Mouse (Mus musculus): ENCODE measurements around the gene Echdc3.

Gene Echdc3

DNA sequence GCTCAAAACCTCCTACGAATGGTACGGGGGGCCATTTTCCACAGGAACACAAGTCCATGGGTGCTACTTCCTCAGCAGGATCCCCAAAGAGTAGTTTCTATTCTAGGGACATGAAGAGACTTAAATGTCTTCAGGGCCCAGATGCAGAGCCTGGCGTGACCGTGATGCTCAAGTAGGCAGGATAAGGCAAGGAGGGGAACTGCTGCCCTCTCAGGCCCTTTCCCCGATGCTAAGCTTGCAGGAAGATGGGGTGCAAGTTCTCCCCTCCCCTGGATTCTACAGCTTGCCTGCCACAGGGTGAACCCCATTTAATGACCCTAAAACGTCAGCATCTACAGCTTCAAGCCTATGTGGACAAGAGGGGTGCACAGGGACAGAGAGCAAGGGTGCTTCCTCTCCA lies 22.8 kb downstream of the Echdc3 start:
- Histone ChIP-seq H3K9me3 (ENCODE audit: low read length) (no peaks in the 10 kb centered on the region), H3K27me3 (ENCODE audit: insufficient read depth, low read length) (peaks cover 14% of the 10 kb centered on the region; the same call in 1 of the 2 replicates), H3K4me3 (replicated peaks; ENCODE audit: low read length) (no peak overlapping the region), H3K4me1 (replicated peaks; ENCODE audit: low read depth, low read length) (peaks cover 9% of the 10 kb centered on the region; the same call in 1 of the 2 replicates), H3K36me3 (ENCODE audit: insufficient read depth, low read length) (no peaks in the 10 kb centered on the region)
- TF ChIP-seq POU5F1 (IDR thresholded peaks at IDR 0.05; ENCODE audit: borderline replicate concordance, low read length) (no peak), NANOG (IDR thresholded peaks at IDR 0.05; ENCODE audit: borderline replicate concordance, low read length) (no peak), CTCF (conservative IDR thresholded peaks at IDR 0.05; ENCODE audit: low read length) (no peak)

DNA sequence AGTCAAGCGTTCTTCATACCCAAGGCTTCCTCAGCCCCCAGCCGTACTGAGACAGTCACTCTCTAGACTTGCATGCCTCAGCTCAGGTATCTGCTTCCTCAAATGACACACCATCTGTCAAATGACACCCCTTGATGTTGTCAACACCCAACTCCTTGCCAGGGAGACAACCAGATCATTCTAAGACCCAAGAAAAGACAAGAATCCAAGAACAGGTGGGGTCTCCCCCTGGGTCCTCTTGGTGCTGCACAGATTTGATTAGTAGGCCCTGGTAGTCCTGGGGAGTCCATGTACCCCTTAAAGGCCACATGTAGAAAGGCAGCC lies 23.2 kb downstream of the Echdc3 start:
- H3K27me3 ChIP-seq (ENCODE audit: insufficient read depth, low read length) = peaks cover 14% of the 10 kb centered on the region; the same call in 1 of the 2 replicates
- TF ChIP-seq CTCF (conservative IDR thresholded peaks at IDR 0.05; ENCODE audit: low read length) (no peak), POU5F1 (IDR thresholded peaks at IDR 0.05; ENCODE audit: borderline replicate concordance, low read length) (no peak), NANOG (IDR thresholded peaks at IDR 0.05; ENCODE audit: borderline replicate concordance, low read length) (no peak)
- peaks cover 9% of the 10 kb centered on the region; the same call in 1 of the 2 replicates for H3K4me1 ChIP-seq (replicated peaks; ENCODE audit: low read depth, low read length)
- H3K36me3 ChIP-seq (ENCODE audit: insufficient read depth, low read length) = no peaks in the 10 kb centered on the region
- no peak overlapping the region for H3K4me3 ChIP-seq (replicated peaks; ENCODE audit: low read length)
- H3K9me3 ChIP-seq (ENCODE audit: low read length) = no peaks in the 10 kb centered on the region

DNA sequence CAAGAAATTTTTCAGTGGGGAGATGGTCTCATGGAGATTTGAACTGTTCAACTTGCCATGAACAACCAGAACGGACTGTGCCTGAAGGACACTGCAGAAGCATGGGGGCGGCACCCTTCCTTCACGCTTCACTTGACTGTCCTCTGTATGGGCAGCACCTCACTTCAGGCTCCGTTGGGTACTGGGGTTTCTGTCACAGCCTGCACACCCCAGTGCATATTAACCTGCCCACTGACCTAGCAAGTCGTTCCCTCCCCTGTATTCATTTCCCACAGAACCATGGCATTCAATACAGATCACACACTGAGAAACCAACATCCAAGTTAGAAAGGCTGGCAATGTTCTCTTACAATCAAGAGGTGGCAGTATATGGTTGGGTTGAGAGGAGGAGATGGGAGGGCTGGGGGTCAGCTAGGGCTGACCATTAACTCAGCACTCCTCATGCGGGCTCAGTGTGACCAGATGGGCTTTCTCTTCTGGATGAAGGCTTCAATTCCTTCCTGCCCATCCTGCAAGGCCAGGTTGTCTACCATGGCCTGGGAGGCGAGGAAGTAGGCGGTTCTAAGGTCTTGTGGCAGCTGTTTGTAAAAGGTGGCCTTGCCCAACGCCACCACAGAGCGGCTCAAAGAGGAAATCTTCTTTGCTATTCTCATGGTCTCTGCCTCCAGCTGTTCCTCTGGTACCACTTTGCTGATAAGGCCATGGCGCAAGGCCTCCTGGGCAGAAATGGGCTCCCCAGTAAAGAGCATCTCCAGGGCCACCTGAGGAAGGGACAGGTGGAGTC lies 23.8 kb downstream of the Echdc3 start:
- Histone ChIP-seq H3K27me3 (ENCODE audit: insufficient read depth, low read length) (peaks cover 14% of the 10 kb centered on the region; the same call in 1 of the 2 replicates), H3K4me3 (replicated peaks; ENCODE audit: low read length) (no peak overlapping the region)
- TF ChIP-seq NANOG (IDR thresholded peaks at IDR 0.05; ENCODE audit: borderline replicate concordance, low read length) = no peak
- no peak for TF ChIP-seq CTCF (conservative IDR thresholded peaks at IDR 0.05; ENCODE audit: low read length)
- no peak for TF ChIP-seq POU5F1 (IDR thresholded peaks at IDR 0.05; ENCODE audit: borderline replicate concordance, low read length)

DNA sequence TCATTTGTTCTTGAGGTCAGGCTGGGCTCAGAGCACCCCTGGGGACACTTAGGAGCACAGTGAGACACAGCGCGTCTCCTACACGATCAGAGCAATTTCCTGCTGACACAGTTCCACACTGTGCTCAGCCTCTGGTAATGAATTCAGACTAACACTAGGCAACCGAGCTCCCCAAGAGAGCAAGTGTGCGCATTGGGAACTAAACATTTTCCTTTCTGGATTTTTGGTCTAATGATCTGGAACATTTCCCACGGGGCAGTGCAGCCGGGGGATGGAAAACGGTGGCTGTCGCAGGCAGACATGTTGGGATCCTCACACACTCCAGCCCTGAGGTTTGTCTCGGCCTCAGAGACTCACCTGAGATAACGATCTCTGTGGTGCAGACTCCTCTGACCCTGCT lies 25.4 kb downstream of the Echdc3 start:
- H3K9me3 ChIP-seq (ENCODE audit: low read length) = no peaks in the 10 kb centered on the region
- H3K4me3 ChIP-seq (replicated peaks; ENCODE audit: low read length) = no peak overlapping the region
- H3K36me3 ChIP-seq (ENCODE audit: insufficient read depth, low read length) = no peaks in the 10 kb centered on the region
- no peak for TF ChIP-seq POU5F1 (IDR thresholded peaks at IDR 0.05; ENCODE audit: borderline replicate concordance, low read length)
- no peak for TF ChIP-seq CTCF (conservative IDR thresholded peaks at IDR 0.05; ENCODE audit: low read length)
- H3K4me1 ChIP-seq (replicated peaks; ENCODE audit: low read depth, low read length) = peaks cover 3% of the 10 kb centered on the region; the same call in 1 of the 2 replicates
- H3K27me3 ChIP-seq (ENCODE audit: insufficient read depth, low read length) = peaks cover 14% of the 10 kb centered on the region; the same call in 1 of the 2 replicates

More for the DNA sequence above, 23.8 kb downstream of the Echdc3 start:
- Histone ChIP-seq H3K36me3 (ENCODE audit: insufficient read depth, low read length) (no peaks in the 10 kb centered on the region), H3K9me3 (ENCODE audit: low read length) (no peaks in the 10 kb centered on the region), H3K4me1 (replicated peaks; ENCODE audit: low read depth, low read length) (peaks cover 9% of the 10 kb centered on the region; the same call in 1 of the 2 replicates)

DNA sequence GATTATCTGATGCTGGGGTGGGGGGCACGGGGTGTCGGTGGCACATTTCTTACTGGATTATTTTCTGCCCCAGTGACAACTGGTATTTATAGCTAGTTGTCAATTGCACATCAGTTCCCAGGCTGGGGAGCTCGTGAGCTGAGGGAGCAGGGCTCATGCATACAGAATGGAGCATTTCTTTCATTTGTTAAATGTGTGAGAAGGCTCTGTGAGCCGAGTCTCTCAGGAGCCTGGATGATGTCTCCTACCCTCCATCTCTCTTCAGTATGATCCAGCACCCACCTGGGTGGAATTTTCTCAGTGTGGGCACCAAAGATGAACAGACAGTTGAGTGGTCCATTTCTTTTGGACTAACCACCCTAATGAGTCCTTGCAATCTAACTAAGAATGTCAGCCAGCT lies 25.9 kb downstream of the Echdc3 start:
- no peak overlapping the region for H3K4me3 ChIP-seq (replicated peaks; ENCODE audit: low read length)
- H3K9me3 ChIP-seq (ENCODE audit: low read length) = no peaks in the 10 kb centered on the region
- no peak for TF ChIP-seq POU5F1 (IDR thresholded peaks at IDR 0.05; ENCODE audit: borderline replicate concordance, low read length)
- no peak for TF ChIP-seq CTCF (conservative IDR thresholded peaks at IDR 0.05; ENCODE audit: low read length)
- TF ChIP-seq NANOG (IDR thresholded peaks at IDR 0.05; ENCODE audit: borderline replicate concordance, low read length) = no peak
- peaks cover 14% of the 10 kb centered on the region; the same call in 1 of the 2 replicates for H3K27me3 ChIP-seq (ENCODE audit: insufficient read depth, low read length)
- no peaks in the 10 kb centered on the region for H3K36me3 ChIP-seq (ENCODE audit: insufficient read depth, low read length)
- peaks cover 3% of the 10 kb centered on the region; the same call in 1 of the 2 replicates for H3K4me1 ChIP-seq (replicated peaks; ENCODE audit: low read depth, low read length)

DNA sequence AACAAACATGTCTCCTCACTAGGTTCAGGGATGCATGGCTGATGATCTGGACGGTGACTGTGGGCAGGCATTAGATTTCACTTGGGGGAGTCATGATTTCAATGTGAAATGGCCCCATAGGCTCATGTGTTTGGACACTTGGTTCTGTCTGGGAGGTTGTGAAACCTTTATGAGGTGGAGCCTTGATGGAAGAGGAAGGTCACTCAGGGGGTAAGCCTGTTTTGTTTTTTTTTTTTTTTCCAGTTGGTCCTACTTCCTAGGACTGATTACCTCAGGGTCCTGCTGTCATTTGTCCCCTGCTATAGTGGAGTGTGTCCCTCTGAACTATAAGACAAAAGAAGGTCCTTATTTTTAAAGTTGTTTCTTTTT lies 33.1 kb downstream of the Echdc3 start:
- no peak overlapping the region for H3K4me3 ChIP-seq (replicated peaks; ENCODE audit: low read length)
- H3K27me3 ChIP-seq (ENCODE audit: insufficient read depth, low read length) = no peaks in the 10 kb centered on the region
- H3K36me3 ChIP-seq (ENCODE audit: insufficient read depth, low read length) = no peaks in the 10 kb centered on the region
- H3K9me3 ChIP-seq (ENCODE audit: low read length) = no peaks in the 10 kb centered on the region
- TF ChIP-seq POU5F1 (IDR thresholded peaks at IDR 0.05; ENCODE audit: borderline replicate concordance, low read length) (no peak), CTCF (conservative IDR thresholded peaks at IDR 0.05; ENCODE audit: low read length) (no peak)
- H3K4me1 ChIP-seq (replicated peaks; ENCODE audit: low read depth, low read length) = peaks cover 7% of the 10 kb centered on the region; the same call in 1 of the 2 replicates

DNA sequence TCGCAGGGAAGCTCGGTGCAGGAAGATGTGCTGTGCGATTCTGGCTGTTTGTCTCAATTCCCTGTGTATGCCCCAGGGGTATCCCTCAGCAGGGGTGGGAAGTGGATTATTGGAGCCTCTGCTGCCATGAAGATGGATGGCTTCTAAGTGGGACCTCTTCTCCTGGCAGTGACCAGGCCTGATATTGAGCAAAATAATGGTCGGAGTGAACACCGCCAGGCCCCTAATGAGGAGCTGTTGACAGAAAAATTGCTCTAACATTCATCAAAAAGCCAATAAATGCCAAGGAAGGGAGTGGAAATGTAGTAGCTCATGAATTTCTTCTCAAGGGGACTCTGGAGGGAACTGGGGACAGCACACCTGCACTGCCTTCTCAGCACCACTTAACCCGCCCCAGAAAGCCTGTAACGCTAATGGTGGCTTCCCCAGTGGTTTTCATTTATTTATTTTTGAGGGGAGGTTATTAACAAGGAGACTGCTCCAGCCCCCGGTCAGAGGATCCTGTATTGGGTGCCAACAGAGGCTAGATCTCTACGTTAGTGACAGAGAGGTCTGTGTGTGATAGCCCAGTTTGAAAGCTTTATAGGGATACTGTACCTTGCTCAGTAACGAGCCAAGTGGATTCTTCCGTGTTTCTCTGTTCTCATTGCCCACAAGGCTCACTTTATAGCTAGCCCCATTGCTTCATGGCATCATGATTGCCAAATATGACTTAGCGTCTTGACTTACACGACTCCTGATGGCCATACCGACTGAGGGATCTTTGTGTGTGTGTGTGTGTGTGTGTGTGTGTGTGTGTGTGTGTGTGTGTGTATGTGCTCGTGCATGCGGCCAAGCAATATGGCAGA lies 33.7 kb downstream of the Echdc3 start:
- H3K9me3 ChIP-seq (ENCODE audit: low read length) = no peaks in the 10 kb centered on the region
- no peaks in the 10 kb centered on the region for H3K36me3 ChIP-seq (ENCODE audit: insufficient read depth, low read length)
- peaks cover 7% of the 10 kb centered on the region; the same call in 1 of the 2 replicates for H3K4me1 ChIP-seq (replicated peaks; ENCODE audit: low read depth, low read length)
- no peak for TF ChIP-seq CTCF (conservative IDR thresholded peaks at IDR 0.05; ENCODE audit: low read length)
- TF ChIP-seq NANOG (IDR thresholded peaks at IDR 0.05; ENCODE audit: borderline replicate concordance, low read length) = no peak
- TF ChIP-seq POU5F1 (IDR thresholded peaks at IDR 0.05; ENCODE audit: borderline replicate concordance, low read length) = no peak
- no peaks in the 10 kb centered on the region for H3K27me3 ChIP-seq (ENCODE audit: insufficient read depth, low read length)
- 0 out of 2 replicates have a peak overlapping the region, but pooled peaks have one; percentile 7 for H3K4me3 ChIP-seq (replicated peaks; ENCODE audit: low read length)

DNA sequence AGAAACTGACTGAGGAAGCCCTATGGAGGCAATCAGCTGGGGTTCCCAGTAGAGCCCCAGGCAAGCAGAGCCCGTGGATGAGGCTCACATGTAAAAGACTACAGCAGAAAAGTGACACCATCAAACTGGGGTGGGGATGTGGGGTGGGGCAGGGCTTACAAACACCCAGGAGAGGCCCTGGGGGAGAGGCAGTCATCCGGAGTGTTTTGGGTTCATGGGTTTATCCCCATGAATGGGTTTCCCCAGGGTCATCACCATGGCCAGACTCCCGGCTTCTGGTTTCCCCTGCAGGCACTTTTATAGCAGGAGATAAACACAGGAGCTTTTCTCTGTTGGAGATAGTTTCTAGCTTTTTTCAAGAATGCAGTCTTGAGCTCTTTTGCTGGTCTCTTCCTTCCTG lies 39.8 kb downstream of the Echdc3 start:
- H3K4me3 ChIP-seq (replicated peaks; ENCODE audit: low read length) = no peak overlapping the region
- TF ChIP-seq POU5F1 (IDR thresholded peaks at IDR 0.05; ENCODE audit: borderline replicate concordance, low read length) (no peak), NANOG (IDR thresholded peaks at IDR 0.05; ENCODE audit: borderline replicate concordance, low read length) (no peak), CTCF (conservative IDR thresholded peaks at IDR 0.05; ENCODE audit: low read length) (no peak)
- H3K36me3 ChIP-seq (ENCODE audit: insufficient read depth, low read length) = no peaks in the 10 kb centered on the region
- H3K9me3 ChIP-seq (ENCODE audit: low read length) = peaks cover 18% of the 10 kb centered on the region
- H3K4me1 ChIP-seq (replicated peaks; ENCODE audit: low read depth, low read length) = peaks cover 17% of the 10 kb centered on the region
- no peaks in the 10 kb centered on the region for H3K27me3 ChIP-seq (ENCODE audit: insufficient read depth, low read length)
